Mouse (Mus musculus) embryonic facial prominence, embryonic 15.5 days (tissue): ENCODE data around the gene Calr. TPM values are rescaled to one million over a fixed set of nuclear protein-coding genes. Genes with fewer than 3 reads are reported as not detected.
A peak's percentile ranks its signal among the peaks of the same experiment; 100 is the strongest.
"Not testable (repeated sequence)": the region's sequence is repeated elsewhere in the genome, so short reads cannot be mapped to it uniquely, and the experiment has no call there.

ENCODE experiments used
- ATAC-seq: fragments of 200-750 bp; cut with Nextera tagmentation; 2 replicates; pipeline ENCODE4 v1.8.0; 2017; ENCODE audit warnings: low read depth, moderate TSS enrichment; ENCODE audit not compliant: insufficient number of reproducible peaks, low FRiP score, low TSS enrichment
- H3K27ac ChIP-seq: fragments of 300-500 bp; sonication (generic); replicated peaks from 2 replicates; pipeline ENCODE4 v1.5.1; 2015; ENCODE audit warnings: mild to moderate bottlenecking, inconsistent platforms
- H3K27me3 ChIP-seq: fragments of 300-500 bp; sonication (generic); 2 replicates; pipeline ENCODE4 v1.6.1; 2015; ENCODE audit warnings: inconsistent platforms
- H3K36me3 ChIP-seq: fragments of 300-500 bp; sonication (generic); 2 replicates; pipeline ENCODE4 v1.6.1; 2015; ENCODE audit warnings: mild to moderate bottlenecking, inconsistent platforms
- H3K4me1 ChIP-seq: fragments of 300-500 bp; sonication (generic); 2 replicates; pipeline ENCODE4 v1.6.1; 2015; ENCODE audit warnings: inconsistent platforms
- H3K4me2 ChIP-seq: fragments of 300-500 bp; sonication (generic); replicated peaks from 2 replicates; pipeline ENCODE4 v1.6.1; 2015; ENCODE audit warnings: mild to moderate bottlenecking, inconsistent platforms
- H3K4me3 ChIP-seq: fragments of 300-500 bp; sonication (generic); replicated peaks from 2 replicates; pipeline ENCODE4 v1.5.1; 2015; ENCODE audit warnings: mild to moderate bottlenecking, inconsistent platforms
- H3K9ac ChIP-seq: fragments of 300-500 bp; sonication (generic); 2 replicates; pipeline ENCODE4 v1.6.1; 2015; ENCODE audit warnings: inconsistent platforms
- H3K9me3 ChIP-seq: fragments of 300-500 bp; sonication (generic); replicated peaks from 2 replicates; pipeline ENCODE4 v1.6.1; 2016; ENCODE audit warnings: inconsistent platforms
- WGBS: fragments of 180-500 bp; shearing (Covaris S2); methylation state at CpG from one replicate; pipeline ENCODE4 v1.1.7; 2015; 5-methylcytosine and 5-hydroxymethylcytosine counted together
- polyA plus RNA-seq: library from polyadenylated mRNA; unstranded; fragments of >200 nt; fragmentation: Nextera tagmentation; extraction: Ambion mirVana; gene quantifications from 2 replicates; pipeline ENCODE4 v1.2.1, GENCODE M21; 2015

Calr gene
- polyA plus RNA-seq, 1 experiment from 2014 or later: 975 TPM

GRCm38 (mm10) chr8:84832034-84832717 is 14.6 kb downstream of the Calr start:
- peaks cover 35% of the 10 kb centered on the region for H3K36me3 ChIP-seq
- H3K9me3 ChIP-seq: no peaks in the 10 kb centered on the region
- H3K4me3 ChIP-seq: peak overlapping the region; percentile 95
- H3K4me2 ChIP-seq: peak overlapping the region; percentile 54
- H3K27me3 ChIP-seq: no peaks in the 10 kb centered on the region
- ATAC-seq: peak; percentile 77
- 1% methylated on average over 59 of the region's 59 CpGs for WGBS
- H3K9ac ChIP-seq: peak overlapping the region; percentile 100
- peak overlapping the region; percentile 97 for H3K27ac ChIP-seq
- H3K4me1 ChIP-seq: peaks cover 38% of the 10 kb centered on the region

- Histone ChIP-seq H3K27me3 (no peaks in the 10 kb centered on the region), H3K9ac (peak within 1 kb of the TSS; percentile 100), H3K4me1 (peaks cover 31% of the 10 kb centered on the region), H3K4me3 (peak within 1 kb of the TSS; percentile 95), H3K9me3 (no peaks in the 10 kb centered on the region), H3K27ac (peak within 1 kb of the TSS; percentile 97), H3K4me2 (peak within 1 kb of the TSS; percentile 54), H3K36me3 (peaks cover 28% of the 10 kb centered on the region)
- 69% methylated on average over 11 of the region's 11 CpGs for WGBS
- no peak for ATAC-seq
Observed at GRCm38 (mm10) chr8:84831490-84831889, 15.2 kb downstream of the Calr start, which contains the start of gene Gadd45gip1. TSS of gene Gadd45gip1 (plus strand) at chr8:84831522.

DNA sequence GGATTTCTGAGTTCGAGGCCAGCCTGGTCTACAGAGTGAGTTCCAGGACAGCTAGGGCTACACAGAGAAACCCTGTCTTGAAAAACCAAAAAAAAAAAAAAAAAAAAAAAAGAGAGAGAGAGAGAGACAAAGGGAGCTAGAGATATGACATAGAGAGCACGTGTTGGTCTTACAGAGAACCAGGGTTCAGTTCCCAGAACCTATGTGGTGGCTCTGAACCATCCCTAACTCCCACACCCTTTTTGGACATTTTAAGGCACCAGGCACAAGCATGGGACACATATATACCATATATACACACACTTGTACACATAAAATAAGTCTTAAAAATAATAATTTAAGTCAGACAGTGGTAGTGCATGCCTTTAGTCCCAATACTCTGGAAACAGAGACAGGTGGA is 20.2 kb downstream of the Calr start:
- H3K4me2 ChIP-seq, ATAC-seq, H3K36me3 ChIP-seq, H3K9me3 ChIP-seq, H3K27ac ChIP-seq, H3K27me3 ChIP-seq, H3K4me3 ChIP-seq, H3K4me1 ChIP-seq, H3K9ac ChIP-seq: not testable (repeated sequence)
- 74% methylated on average over 2 of the region's 2 CpGs for WGBS

- Histone ChIP-seq H3K36me3 (no peaks in the 10 kb centered on the region), H3K9me3 (no peaks in the 10 kb centered on the region), H3K4me3 (no peak overlapping the region), H3K27ac (no peak overlapping the region), H3K27me3 (no peaks in the 10 kb centered on the region), H3K9ac (no peak overlapping the region), H3K4me1 (peaks cover 7% of the 10 kb centered on the region; the same call in 1 of the 2 replicates), H3K4me2 (no peak overlapping the region)
- ATAC-seq: no peak
- 55% methylated on average over 4 of the region's 4 CpGs for WGBS
Observed at GRCm38 (mm10) chr8:84825636-84826035, 21.1 kb downstream of the Calr start.

- Histone ChIP-seq H3K27ac (no peak overlapping the region), H3K9ac (no peak overlapping the region), H3K27me3 (no peaks in the 10 kb centered on the region), H3K4me3 (peak overlapping the region; percentile 21), H3K36me3 (no peaks in the 10 kb centered on the region), H3K9me3 (no peaks in the 10 kb centered on the region), H3K4me1 (peaks cover 7% of the 10 kb centered on the region; the same call in 1 of the 2 replicates), H3K4me2 (peak overlapping the region; percentile 45)
- peak; percentile 80 for ATAC-seq
- 2% methylated on average over 18 of the region's 18 CpGs for WGBS
Observed at GRCm38 (mm10) chr8:84823653-84824052, 23.1 kb downstream of the Calr start.

DNA sequence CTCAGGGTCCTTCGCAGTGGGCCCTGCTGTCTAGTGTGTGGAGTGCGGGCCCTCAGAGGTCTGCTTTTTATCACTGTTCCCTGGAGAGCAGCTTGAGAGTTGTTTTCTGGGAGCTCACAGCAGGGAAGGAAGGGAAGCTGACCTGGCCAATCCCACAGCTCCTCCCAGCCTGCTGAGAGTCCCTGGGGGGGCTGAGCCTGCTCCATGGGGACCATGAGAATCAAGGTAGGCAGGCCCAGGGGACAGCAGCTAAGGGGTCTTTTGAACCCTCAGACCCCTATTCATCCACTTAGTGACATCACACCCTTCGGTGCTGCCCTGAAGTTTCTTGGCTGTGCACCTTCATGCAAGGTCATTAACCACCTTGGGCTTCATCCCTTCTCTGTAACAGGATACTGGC is 24.0 kb downstream of the Calr start, which contains the start of gene Dand5:
TSS of gene Dand5 (minus strand) at position 101 of the 400 bp plus-strand sequence.
- Histone ChIP-seq H3K4me2 (peak within 1 kb of the TSS; percentile 45), H3K4me1 (peaks cover 7% of the 10 kb centered on the region; the same call in 1 of the 2 replicates), H3K4me3 (peak within 1 kb of the TSS; percentile 21), H3K36me3 (no peaks in the 10 kb centered on the region), H3K9ac (no peak within 1 kb of the TSS), H3K9me3 (no peaks in the 10 kb centered on the region), H3K27ac (no peak within 1 kb of the TSS), H3K27me3 (no peaks in the 10 kb centered on the region)
- ATAC-seq: no peak
- 35% methylated on average over 3 of the region's 3 CpGs for WGBS

- Histone ChIP-seq H3K9me3 (no peaks in the 10 kb centered on the region), H3K9ac (no peak overlapping the region), H3K36me3 (no peaks in the 10 kb centered on the region), H3K27ac (no peak overlapping the region), H3K4me1 (peaks cover 22% of the 10 kb centered on the region), H3K4me2 (no peak overlapping the region), H3K27me3 (peaks cover 17% of the 10 kb centered on the region), H3K4me3 (no peak overlapping the region)
- 75% methylated on average over 17 of the region's 17 CpGs for WGBS
- ATAC-seq: no peak
Observed at GRCm38 (mm10) chr8:84816117-84816516, 30.6 kb downstream of the Calr start.

DNA sequence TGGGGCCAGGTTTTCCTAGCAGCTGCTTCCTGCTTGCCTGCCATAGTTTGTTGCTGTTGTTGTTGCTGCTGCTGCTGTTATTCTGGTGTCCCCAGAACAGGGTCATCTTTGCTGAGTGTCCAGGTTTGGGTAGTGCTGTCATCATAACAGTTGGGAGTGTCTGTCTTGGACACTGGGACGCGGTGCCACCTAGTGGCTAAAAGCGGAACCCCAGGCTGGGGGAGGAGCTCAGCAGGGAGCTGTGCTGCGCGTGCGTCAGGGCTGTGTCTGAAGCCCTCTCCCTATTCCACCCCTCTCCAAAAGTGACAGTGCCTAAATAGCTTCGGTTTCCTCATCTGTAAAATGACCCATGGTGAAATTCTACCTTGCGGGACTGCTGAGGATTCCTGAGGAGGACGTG is 31.2 kb downstream of the Calr start:
- H3K9me3 ChIP-seq: no peaks in the 10 kb centered on the region
- H3K36me3 ChIP-seq: no peaks in the 10 kb centered on the region
- H3K27me3 ChIP-seq: peaks cover 17% of the 10 kb centered on the region
- ATAC-seq: peak; percentile 69
- no peak overlapping the region for H3K4me3 ChIP-seq
- 11% methylated on average over 9 of the region's 9 CpGs for WGBS
- peak overlapping the region; percentile 1; the same call in 1 of the 2 replicates for H3K4me2 ChIP-seq
- H3K27ac ChIP-seq: no peak overlapping the region
- H3K4me1 ChIP-seq: peaks cover 27% of the 10 kb centered on the region
- no peak overlapping the region for H3K9ac ChIP-seq

DNA sequence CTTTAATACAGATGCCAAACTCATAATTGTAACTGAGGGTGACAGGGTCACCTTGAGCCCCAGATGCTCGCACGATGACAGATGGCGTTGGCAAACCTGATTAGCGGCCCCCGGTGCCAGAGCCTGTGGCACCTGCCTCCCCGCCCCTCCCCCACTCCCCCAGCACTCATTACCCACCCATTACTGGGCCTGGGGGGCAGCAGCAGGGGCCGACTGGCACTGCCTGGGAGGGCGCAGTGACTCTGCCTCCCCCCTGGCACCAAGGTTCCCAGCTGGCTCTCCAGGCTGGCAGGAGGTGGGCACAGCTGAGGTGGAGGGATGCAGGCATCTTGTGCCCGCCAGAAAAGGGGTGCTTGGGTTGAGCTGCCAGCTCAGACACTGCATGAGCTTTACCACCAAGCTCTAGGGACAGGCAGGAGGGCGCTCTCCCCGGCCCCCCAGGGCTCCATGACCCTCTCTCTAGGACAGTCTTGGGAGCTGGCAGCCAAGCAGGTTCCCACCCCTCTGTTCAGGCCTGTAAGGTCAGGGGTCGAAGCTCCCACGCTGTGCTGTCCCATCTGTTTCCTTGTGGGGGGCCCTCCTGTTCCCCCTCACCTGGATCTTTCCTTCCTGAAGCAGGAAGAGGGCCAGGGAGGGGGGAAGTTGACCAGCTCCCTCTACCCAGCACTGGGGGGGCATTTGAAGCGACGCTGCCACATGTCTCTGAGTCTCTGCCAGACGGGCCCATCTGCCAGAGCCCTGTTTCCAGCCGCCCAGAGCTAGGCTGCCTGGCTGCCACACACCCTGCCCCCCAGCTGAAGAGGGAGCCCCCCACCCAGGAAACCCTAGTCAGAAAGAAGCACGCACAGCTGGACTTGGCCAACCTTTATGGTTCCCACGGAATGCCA is 31.9 kb downstream of the Calr start:
- Histone ChIP-seq H3K27ac (no peak overlapping the region), H3K36me3 (no peaks in the 10 kb centered on the region), H3K9me3 (no peaks in the 10 kb centered on the region), H3K4me1 (peaks cover 29% of the 10 kb centered on the region), H3K4me2 (peak overlapping the region; percentile 1; the same call in 1 of the 2 replicates), H3K9ac (no peak overlapping the region), H3K27me3 (peaks cover 17% of the 10 kb centered on the region), H3K4me3 (no peak overlapping the region)
- ATAC-seq: no peak
- 43% methylated on average over 19 of the region's 19 CpGs for WGBS

- no peak overlapping the region for H3K27ac ChIP-seq
- H3K36me3 ChIP-seq: no peaks in the 10 kb centered on the region
- WGBS: 82% methylated on average over 11 of the region's 11 CpGs
- ATAC-seq: no peak
- H3K27me3 ChIP-seq: peaks cover 17% of the 10 kb centered on the region
- no peak overlapping the region for H3K4me3 ChIP-seq
- H3K4me2 ChIP-seq: no peak overlapping the region
- H3K4me1 ChIP-seq: peaks cover 29% of the 10 kb centered on the region
- no peaks in the 10 kb centered on the region for H3K9me3 ChIP-seq
- no peak overlapping the region for H3K9ac ChIP-seq
Observed at GRCm38 (mm10) chr8:84814240-84814554, 32.5 kb downstream of the Calr start.

DNA sequence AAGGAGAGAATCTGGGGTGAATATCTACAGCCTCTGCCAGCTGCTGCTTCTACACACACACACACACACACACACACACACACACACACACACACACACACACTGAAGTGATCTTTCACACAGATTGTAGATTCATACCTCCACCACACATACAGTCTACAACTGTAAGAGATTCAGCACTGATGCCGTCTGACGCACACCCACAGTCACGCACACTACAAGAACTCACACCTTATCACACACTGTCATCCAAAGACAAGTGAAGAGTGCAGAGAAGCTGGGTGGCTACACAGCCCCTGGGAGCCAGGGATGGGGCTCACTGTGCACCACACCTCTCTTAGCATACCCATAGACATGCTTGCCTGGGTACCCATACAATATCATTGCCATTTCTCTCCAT is 32.9 kb downstream of the Calr start:
- no peak overlapping the region for H3K27ac ChIP-seq
- H3K9ac ChIP-seq: no peak overlapping the region
- no peak overlapping the region for H3K4me2 ChIP-seq
- H3K9me3 ChIP-seq: no peaks in the 10 kb centered on the region
- no peak overlapping the region for H3K4me3 ChIP-seq
- ATAC-seq: no peak
- peaks cover 21% of the 10 kb centered on the region for H3K27me3 ChIP-seq
- no peaks in the 10 kb centered on the region for H3K36me3 ChIP-seq
- 90% methylated on average over 3 of the region's 3 CpGs for WGBS
- peaks cover 29% of the 10 kb centered on the region for H3K4me1 ChIP-seq
